In the genomic region with DNA sequence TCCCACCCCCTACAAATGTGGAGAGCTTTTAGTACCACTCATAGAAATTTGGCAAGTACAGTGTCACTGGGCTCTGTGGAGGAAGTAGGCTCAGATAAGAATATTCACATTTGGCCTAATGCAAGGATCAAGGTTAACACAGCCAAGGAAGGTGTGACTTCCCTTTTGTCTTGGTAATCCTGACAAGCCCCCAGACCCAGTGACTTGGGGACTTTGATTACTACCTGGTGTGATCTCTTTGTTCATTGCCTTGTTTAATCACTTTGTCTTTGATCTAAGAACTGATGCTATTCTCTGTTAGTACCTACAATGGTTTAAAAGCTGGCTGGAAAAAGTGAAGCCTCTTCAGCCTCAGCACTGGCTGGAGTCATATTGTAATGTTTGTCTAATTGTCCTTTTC, we compare ENCODE assay signal across 20 mouse cellular contexts.
DNase-seq lines count a peak whose midpoint lies in the region; ATAC-seq and TF ChIP-seq lines count a peak whose summit lies in the region.
"Had no signal": no experiment of that assay in that cellular context is flagged by ENCODE, and none has a peak within 500 bp of the region (broad histone marks: within the 10 kb centered on the region; RNA-seq: fewer than 3 reads in every experiment).

No protein-coding gene starts in this region.

- H3K4me3 ChIP-seq in MEL (ENCODE audit: control insufficient read depth in 1 of 2, insufficient read depth in 1 of 2, low read depth in 2 of 2, low read length in 2 of 2): no peak overlapping the region
- H3K4me3 ChIP-seq: embryonic facial prominence, embryonic 13.5 days; embryonic facial prominence, embryonic 15.5 days; forebrain, embryonic 13.5 days; forebrain, embryonic 15.5 days had no signal

- TF ChIP-seq POLR2A in MEL (IDR thresholded peaks at IDR 0.05; ENCODE audit: control insufficient read depth in 1 of 2, insufficient read depth in 1 of 2, low read depth in 1 of 2, low read length in 2 of 2, poor library complexity in 1 of 2): no peak

- no peak for ATAC-seq in erythroblast, adult 5-6 weeks (replicated peaks; ENCODE audit: low FRiP score, poor library complexity, severe bottlenecking)
- ATAC-seq: forebrain, embryonic 13.5 days; forebrain, embryonic 15.5 days; forebrain, postnatal 0 days; Patski had no signal

- no peak for TF ChIP-seq CTCF in MEL (IDR thresholded peaks at IDR 0.05 in 2 of 3, conservative IDR thresholded peaks at IDR 0.05 in 1 of 3; ENCODE audit: control insufficient read depth in 1 of 3, insufficient read depth in 1 of 3, low read depth in 2 of 3, low read length in 3 of 3, poor library complexity in 1 of 3, severe bottlenecking in 1 of 3)

- peak in 1 of 2 experiments; percentile 30; a peak in 1 of 4 replicates for TF ChIP-seq EP300 in MEL (IDR thresholded peaks at IDR 0.05; ENCODE audit: low read depth in 1 of 2, low read length in 2 of 2)

- H3K9ac ChIP-seq in MEL (ENCODE audit: control insufficient read depth, low read depth, low read length, poor library complexity, severe bottlenecking): no peak overlapping the region
- H3K9ac ChIP-seq: embryonic facial prominence, embryonic 13.5 days; embryonic facial prominence, embryonic 15.5 days; forebrain, embryonic 13.5 days; forebrain, embryonic 15.5 days; forebrain, postnatal 0 days had no signal

- no peaks in the 10 kb centered on the region for H3K79me2 ChIP-seq in MEL (ENCODE audit: control insufficient read depth, insufficient read depth, low read length, poor library complexity)

- TF ChIP-seq RAD21 in MEL (IDR thresholded peaks at IDR 0.05; ENCODE audit: low read depth, low read length): no peak

- H3K4me1 ChIP-seq in MEL (ENCODE audit: control insufficient read depth in 1 of 2, insufficient read depth in 2 of 2, low read length in 2 of 2): no peaks in the 10 kb centered on the region
- H3K4me1 ChIP-seq: embryonic facial prominence, embryonic 13.5 days; embryonic facial prominence, embryonic 15.5 days; forebrain, embryonic 13.5 days; forebrain, embryonic 15.5 days had no signal

- no peaks in the 10 kb centered on the region for H3K9me3 ChIP-seq in MEL (replicated peaks; ENCODE audit: insufficient read depth, low read length)
- H3K9me3 ChIP-seq: embryonic facial prominence, embryonic 13.5 days; embryonic facial prominence, embryonic 15.5 days; forebrain, embryonic 13.5 days; forebrain, embryonic 15.5 days had no signal

- H3K27me3 ChIP-seq in MEL (ENCODE audit: control insufficient read depth in 1 of 2, insufficient read depth in 2 of 2, low read length in 2 of 2): no peaks in the 10 kb centered on the region
- H3K27me3 ChIP-seq: embryonic facial prominence, embryonic 13.5 days; embryonic facial prominence, embryonic 15.5 days; forebrain, embryonic 13.5 days; forebrain, embryonic 15.5 days had no signal

- no peaks in the 10 kb centered on the region for H3K36me3 ChIP-seq in MEL (ENCODE audit: control insufficient read depth in 1 of 2, insufficient read depth in 2 of 2, low read length in 2 of 2)
- H3K36me3 ChIP-seq: embryonic facial prominence, embryonic 13.5 days; embryonic facial prominence, embryonic 15.5 days; forebrain, embryonic 15.5 days had no signal

- DNase-seq in ES-CJ7 (ENCODE audit: low read depth, low spot score): peak; percentile 71
- peak; percentile 32 for DNase-seq in MEL (ENCODE audit: low read depth, low spot score)
- peak; percentile 13 for DNase-seq in WW6 (ENCODE audit: low read depth, low spot score)
- no peak for DNase-seq in lung, postnatal 4 days
- DNase-seq in B cell, adult 2 months: no peak
- DNase-seq: adrenal gland, adult 8-10 months; adrenal gland, postnatal 14 days; adrenal gland, postnatal 36 days; cerebellum, adult 11-12 months; cerebellum, adult 2 months; cerebellum, adult 9-10 months; cerebellum, postnatal 10 days; cerebellum, postnatal 25 days; forebrain, postnatal 0 days had no signal

- no peak overlapping the region for H3K27ac ChIP-seq in MEL (ENCODE audit: control insufficient read depth, low read depth, low read length)
- H3K27ac ChIP-seq: embryonic facial prominence, embryonic 13.5 days; embryonic facial prominence, embryonic 15.5 days; forebrain, embryonic 13.5 days; forebrain, embryonic 15.5 days had no signal

TF ChIP-seq in MEL, 35 proteins besides CTCF, POLR2A, EP300 and RAD21:
- TF ChIP-seq CHD2 (IDR thresholded peaks at IDR 0.05; ENCODE audit: low read length) (no peak), HCFC1 (IDR thresholded peaks at IDR 0.05; ENCODE audit: low read depth, low read length) (no peak), MYB (IDR thresholded peaks at IDR 0.05; ENCODE audit: low read depth, low read length) (no peak), TBP (IDR thresholded peaks at IDR 0.05; ENCODE audit: low read depth, low read length) (no peak), GATA1 (IDR thresholded peaks at IDR 0.05; ENCODE audit: low read depth, low read length) (peak; percentile 33), BHLHE40 (IDR thresholded peaks at IDR 0.05; ENCODE audit: borderline replicate concordance, low read depth, low read length) (no peak), USF2 (IDR thresholded peaks at IDR 0.05; ENCODE audit: borderline replicate concordance in 1 of 2, insufficient read depth in 1 of 2, low read depth in 1 of 2, low read length in 2 of 2) (no peak), SMC3 (IDR thresholded peaks at IDR 0.05; ENCODE audit: low read depth, low read length) (no peak)

Comparison
In these comparisons a context has a peak if more than half of its experiments do, and no peak if none do; other contexts are left out.
1. DNase-seq: peak in ES-CJ7 (single experiment), MEL (single experiment) and WW6 (single experiment); none in lung, postnatal 4 days (0 of 2) and B cell, adult 2 months (0 of 2).